Mouse (Mus musculus) bone marrow macrophage, adult 2 months (primary cell): ENCODE measurements around the gene Polr3b.

Experiments used
- CTCF ChIP-seq: IDR thresholded peaks from 2 replicates; pipeline ENCODE4 v1.5.1; 2012; ENCODE audit warnings: low read depth, mild to moderate bottlenecking, low read length, moderate library complexity
- POLR2A ChIP-seq: IDR thresholded peaks from 2 replicates; pipeline ENCODE4 v1.6.1; 2012; ENCODE audit warnings: mild to moderate bottlenecking, low read depth, low read length, borderline replicate concordance

- TF ChIP-seq POLR2A (no peak), CTCF (no peak)
Measured at GRCm38 (mm10) chr10:84768766-84769165, 146.7 kb downstream of the Polr3b start.
